Mouse (Mus musculus) stomach, embryonic 14.5 days (tissue): Measurements from ENCODE around the gene Apobec2. TPM values are rescaled to one million over a fixed set of nuclear protein-coding genes. Genes with fewer than 3 reads are reported as not detected.

ENCODE experiments used
- polyA plus RNA-seq: library from polyadenylated mRNA; unstranded; fragments of >200 nt; fragmentation: Nextera tagmentation; extraction: Ambion mirVana; gene quantifications from 2 replicates; pipeline ENCODE4 v1.2.1, GENCODE M21; 2014

Gene Apobec2
- polyA plus RNA-seq, 1 experiment from 2014 or later = 2.9 TPM

Other genes with a start within 250 kb of the Apobec2 start
- gene Trem1, start 200.2 kb downstream of the Apobec2 start, polyA plus RNA-seq = not detected in 2 replicates
- not detected in 2 replicates for gene Trem3, start 185.2 kb downstream of the Apobec2 start, polyA plus RNA-seq
- 0.34 and 0.69 TPM in 2 replicates for gene Treml4, start 168.6 kb downstream of the Apobec2 start, polyA plus RNA-seq
- 0.08 and 0.17 TPM in 2 replicates for gene Treml2, start 133.4 kb downstream of the Apobec2 start, polyA plus RNA-seq
- gene B430306N03Rik, start 116.8 kb downstream of the Apobec2 start, polyA plus RNA-seq = 0.51 and 0.59 TPM in 2 replicates
- gene Trem2, start 86.5 kb downstream of the Apobec2 start, polyA plus RNA-seq = 4.4 and 5.7 TPM in 2 replicates
- 0.45 and 0.98 TPM in 2 replicates for gene Treml1, start 73.0 kb downstream of the Apobec2 start, polyA plus RNA-seq
- 24.1 and 26.5 TPM in 2 replicates for gene Nfya, start 23.0 kb downstream of the Apobec2 start, polyA plus RNA-seq
- 62.8 and 67.4 TPM in 2 replicates for gene Oard1, start 22.9 kb downstream of the Apobec2 start, polyA plus RNA-seq
- 0.82 and 1.5 TPM in 2 replicates for gene Tspo2, start 18.6 kb upstream of the Apobec2 start, polyA plus RNA-seq
- gene Unc5cl, start 22.0 kb upstream of the Apobec2 start, polyA plus RNA-seq = 11.6 and 12.5 TPM in 2 replicates